Mouse (Mus musculus) megakaryocyte-erythroid progenitor cell, adult 5-6 weeks (primary cell): ENCODE results near the gene Scrn2. TPM values are rescaled to one million over a fixed set of nuclear protein-coding genes. Genes with fewer than 3 reads are reported as not detected.

Experiments used
- total RNA-seq, 2 experiments: library from RNA; stranded (forward) in 1 of 2; stranded (reverse) in 1 of 2; fragments of 200-1000, 215-1000 nt in 1 of 2; fragments of >200 nt in 1 of 2; fragmentation: Nextera tagmentation in 1 of 2; gene quantifications; 2 replicates each; pipeline ENCODE4 v1.2.3; 2014 to 2017

The Scrn2 gene
- total RNA-seq, 2 experiments from 2014 or later: 17.7 to 26.1 TPM

Other genes starting within 250 kb of the Scrn2 start
- 91.7 and 97.1 TPM in 2 replicates for gene Cbx1, start 240.8 kb upstream of the Scrn2 start, total RNA-seq (2014; fragmentation: Nextera tagmentation)
- gene Cbx1, start 240.8 kb upstream of the Scrn2 start, total RNA-seq (2017): 120 and 130 TPM in 2 replicates
- 22.2 and 53.3 TPM in 2 replicates for gene Nfe2l1, start 200.0 kb upstream of the Scrn2 start, total RNA-seq (2014; fragmentation: Nextera tagmentation)
- gene Nfe2l1, start 200.0 kb upstream of the Scrn2 start, total RNA-seq (2017): 27.3 and 47.5 TPM in 2 replicates
- not detected in 2 replicates for gene Copz2, start 180.1 kb upstream of the Scrn2 start, total RNA-seq (2014; fragmentation: Nextera tagmentation)
- gene Copz2, start 180.1 kb upstream of the Scrn2 start, total RNA-seq (2017): 1.0 and 3.2 TPM in 2 replicates
- 31.9 and 56.8 TPM in 2 replicates for gene Cdk5rap3, start 113.4 kb upstream of the Scrn2 start, total RNA-seq (2014; fragmentation: Nextera tagmentation)
- gene Cdk5rap3, start 113.4 kb upstream of the Scrn2 start, total RNA-seq (2017): 18.3 and 54.6 TPM in 2 replicates
- gene Prr15l, start 101.8 kb upstream of the Scrn2 start, total RNA-seq (2014; fragmentation: Nextera tagmentation): not detected in 2 replicates
- not detected in 2 replicates for gene Prr15l, start 101.8 kb upstream of the Scrn2 start, total RNA-seq (2017)
- gene Pnpo, start 86.0 kb upstream of the Scrn2 start, total RNA-seq (2014; fragmentation: Nextera tagmentation): 13.7 and 18.5 TPM in 2 replicates
- gene Pnpo, start 86.0 kb upstream of the Scrn2 start, total RNA-seq (2017): 25.9 and 29.0 TPM in 2 replicates
- 15.5 and 16.1 TPM in 2 replicates for gene Sp2, start 47.0 kb upstream of the Scrn2 start, total RNA-seq (2014; fragmentation: Nextera tagmentation)
- gene Sp2, start 47.0 kb upstream of the Scrn2 start, total RNA-seq (2017): 2.4 and 4.8 TPM in 2 replicates
- 0.28 TPM in 1 of 2 replicates, not detected in the other for gene Sp6, start 16.5 kb upstream of the Scrn2 start, total RNA-seq (2014; fragmentation: Nextera tagmentation)
- 0.38 TPM in 1 of 2 replicates, not detected in the other for gene Sp6, start 16.5 kb upstream of the Scrn2 start, total RNA-seq (2017)
- gene Lrrc46, start 11.5 kb downstream of the Scrn2 start, total RNA-seq (2014; fragmentation: Nextera tagmentation): 1.7 TPM in 1 of 2 replicates, not detected in the other
- 0.11 TPM in 1 of 2 replicates, not detected in the other for gene Lrrc46, start 11.5 kb downstream of the Scrn2 start, total RNA-seq (2017)
- 38.6 and 49.6 TPM in 2 replicates for gene Mrpl10, start 11.6 kb downstream of the Scrn2 start, total RNA-seq (2014; fragmentation: Nextera tagmentation)
- 23.6 and 24.8 TPM in 2 replicates for gene Mrpl10, start 11.6 kb downstream of the Scrn2 start, total RNA-seq (2017)
- 14.2 and 15.0 TPM in 2 replicates for gene Osbpl7, start 20.7 kb downstream of the Scrn2 start, total RNA-seq (2014; fragmentation: Nextera tagmentation)
- 23.5 and 25.3 TPM in 2 replicates for gene Osbpl7, start 20.7 kb downstream of the Scrn2 start, total RNA-seq (2017)
- 0.96 and 1.9 TPM in 2 replicates for gene Tbx21, start 85.4 kb downstream of the Scrn2 start, total RNA-seq (2014; fragmentation: Nextera tagmentation)
- gene Tbx21, start 85.4 kb downstream of the Scrn2 start, total RNA-seq (2017): 0.30 and 0.61 TPM in 2 replicates
- gene Tbkbp1, start 121.6 kb downstream of the Scrn2 start, total RNA-seq (2014; fragmentation: Nextera tagmentation): 0.89 TPM in 1 of 2 replicates, not detected in the other
- gene Tbkbp1, start 121.6 kb downstream of the Scrn2 start, total RNA-seq (2017): 0.23 TPM in 2 replicates
- gene Kpnb1, start 157.9 kb downstream of the Scrn2 start, total RNA-seq (2014; fragmentation: Nextera tagmentation): 185 and 196 TPM in 2 replicates
- 436 and 446 TPM in 2 replicates for gene Kpnb1, start 157.9 kb downstream of the Scrn2 start, total RNA-seq (2017)